Mouse (Mus musculus) cerebellum, adult 11-12 months (tissue): Measurements from ENCODE around the gene Nxpe3.
A peak's percentile ranks its signal among the peaks of the same experiment; 100 is the strongest.

Experiments
- DNase-seq: peaks from one replicate; pipeline ENCODE4 v3.0.0; 2022

The Nxpe3 gene

DNA sequence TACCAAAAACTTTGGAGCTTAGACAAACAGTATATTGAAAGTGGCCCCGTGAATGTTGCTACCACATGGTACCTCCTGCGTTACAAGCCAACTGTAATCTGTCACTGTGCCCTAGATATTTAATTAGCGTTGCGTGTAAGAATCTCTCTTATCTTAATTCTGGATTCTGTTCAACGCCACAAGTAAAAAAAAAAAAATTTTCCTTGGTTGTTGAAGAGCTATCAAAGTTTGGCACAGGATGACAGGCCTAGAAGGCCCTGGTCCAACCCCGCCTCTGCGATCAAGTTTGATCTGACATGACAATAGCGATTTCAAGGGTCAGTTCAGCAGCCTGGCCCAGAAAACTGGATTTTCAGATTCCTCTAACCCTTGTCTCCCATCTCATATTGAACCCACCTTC lies 62.5 kb downstream of the Nxpe3 start:
- no peak for DNase-seq

DNA sequence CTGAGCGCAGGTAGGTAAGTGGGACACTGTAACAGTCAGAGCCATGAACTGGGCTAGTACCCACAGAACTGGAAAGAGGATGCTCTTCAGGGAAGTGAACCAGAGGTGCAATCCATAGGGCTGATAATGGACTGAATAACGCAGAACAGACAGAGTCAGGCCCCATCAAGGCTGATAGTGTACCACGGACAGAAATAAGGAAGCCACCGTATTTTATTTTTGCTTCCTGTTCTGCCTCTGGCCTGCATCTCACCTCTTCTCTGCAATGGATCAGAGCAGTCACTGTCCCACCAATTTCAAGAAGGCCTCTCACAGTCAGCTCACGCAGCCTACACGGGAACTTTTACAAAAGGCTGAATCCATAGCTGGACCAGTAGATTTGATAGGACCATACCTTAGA lies 63.0 kb downstream of the Nxpe3 start:
- no peak for DNase-seq

DNA sequence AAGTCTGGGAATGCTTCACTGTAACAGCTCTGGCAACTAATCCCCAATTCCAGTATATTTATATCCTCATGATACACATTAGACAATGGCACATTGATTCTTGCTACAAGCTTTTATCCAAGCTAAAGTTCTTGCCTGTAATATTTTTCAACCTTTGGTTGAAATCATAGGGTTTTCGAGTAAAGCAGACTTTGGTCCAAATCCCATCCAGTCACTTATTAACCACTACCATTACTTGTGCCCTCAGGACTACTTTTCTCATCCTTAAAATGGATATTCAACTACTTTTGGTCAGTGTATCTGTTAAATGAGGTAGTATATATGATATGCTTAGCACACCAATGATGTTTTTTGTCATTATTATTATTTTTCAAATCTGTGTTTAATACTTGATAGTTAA lies 63.6 kb downstream of the Nxpe3 start:
- DNase-seq = no peak

GRCm38 (mm10) chr16:55823398-55824155 lies 71.5 kb downstream of the Nxpe3 start:
- DNase-seq = peak; percentile 32

DNA sequence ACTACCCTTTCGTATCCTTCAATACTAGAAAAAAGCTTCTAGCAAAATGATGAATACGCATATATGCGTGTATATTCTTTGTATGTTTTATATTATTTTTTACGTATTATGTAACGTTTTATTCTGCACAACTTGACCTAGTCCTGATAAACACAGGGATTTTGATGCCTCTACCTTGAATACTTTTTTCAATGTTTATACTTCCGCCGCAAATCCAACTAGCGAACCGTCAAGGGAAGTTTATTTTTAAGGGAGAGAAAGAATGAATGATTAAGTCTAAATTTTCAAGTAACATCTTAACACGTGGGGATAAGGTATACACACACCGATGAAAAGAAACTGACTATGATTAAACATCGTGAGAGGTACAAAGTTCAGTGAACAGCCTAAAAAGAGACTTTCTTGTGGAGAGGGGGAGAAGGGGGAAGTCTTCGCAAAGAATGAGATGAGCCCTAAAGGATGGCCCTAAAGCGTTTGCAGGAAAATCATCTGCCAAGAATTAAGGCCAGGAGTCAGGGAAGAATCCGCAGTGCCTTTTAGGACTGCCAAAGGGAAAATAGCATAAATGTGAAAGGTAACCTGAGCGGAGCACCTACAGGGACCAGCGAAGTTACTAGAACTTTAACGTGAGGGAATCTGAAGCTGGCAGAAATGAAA lies 72.2 kb downstream of the Nxpe3 start:
- no peak for DNase-seq

DNA sequence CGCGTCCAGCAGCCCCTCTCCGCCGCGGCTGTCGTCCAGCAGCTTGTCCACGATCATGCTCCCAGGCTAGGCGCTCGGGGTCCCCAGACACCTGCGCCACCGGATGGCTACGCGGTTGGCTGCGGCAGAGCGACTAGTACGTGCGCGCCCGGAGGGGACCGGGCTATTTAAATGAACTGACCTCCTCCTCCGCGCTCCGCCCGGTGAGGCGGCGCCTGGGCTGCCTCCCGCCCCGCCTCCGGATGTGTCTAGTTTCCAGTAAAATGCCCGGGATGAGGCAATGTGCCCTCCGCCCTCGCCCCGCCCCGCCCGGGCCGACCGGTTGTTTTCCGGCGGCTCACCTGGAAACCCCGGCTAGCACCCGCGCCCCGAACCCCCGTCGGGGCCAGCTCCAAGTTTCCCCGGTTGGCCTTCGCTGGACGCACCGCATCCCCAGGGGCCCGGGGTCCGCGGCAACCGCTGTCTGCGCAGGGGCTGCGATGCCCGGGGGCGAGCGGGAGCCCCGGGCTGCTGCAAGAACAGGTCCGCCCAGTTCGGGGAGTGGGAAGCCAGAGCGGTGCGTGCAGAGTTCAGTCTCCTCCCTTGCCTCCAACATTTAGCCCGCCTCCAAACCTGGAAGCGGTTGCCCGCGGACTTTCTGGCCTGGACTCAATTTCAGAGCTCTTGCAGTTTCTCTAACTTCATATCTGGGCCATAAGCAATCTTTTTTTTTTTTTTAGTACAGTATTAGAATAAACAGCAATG lies 72.9 kb downstream of the Nxpe3 start:
- peak; percentile 95 for DNase-seq

DNA sequence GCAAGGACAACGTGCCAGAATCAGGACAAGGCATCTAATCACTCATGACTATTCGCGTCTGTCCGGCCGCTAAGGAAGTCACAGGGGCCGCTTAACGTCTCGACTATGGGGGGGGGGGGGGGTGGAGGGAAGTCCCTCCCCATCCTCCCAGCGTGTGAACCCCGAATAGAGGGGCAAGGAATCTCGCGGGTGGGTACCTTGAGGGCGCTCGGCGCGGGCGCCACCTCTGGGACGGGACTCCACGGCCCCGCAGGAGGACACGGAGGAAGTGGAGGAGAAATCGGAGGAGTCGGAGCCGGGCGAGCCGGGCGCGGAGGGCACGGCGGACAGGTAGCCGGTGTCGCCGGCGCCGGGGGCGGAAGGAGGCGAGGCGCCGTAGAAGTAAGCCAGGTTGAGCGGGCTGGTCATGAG lies 73.5 kb downstream of the Nxpe3 start:
- no peak for DNase-seq

- no peak for DNase-seq
Measured at GRCm38 (mm10) chr16:55820916-55821570, 74.0 kb downstream of the Nxpe3 start.

DNA sequence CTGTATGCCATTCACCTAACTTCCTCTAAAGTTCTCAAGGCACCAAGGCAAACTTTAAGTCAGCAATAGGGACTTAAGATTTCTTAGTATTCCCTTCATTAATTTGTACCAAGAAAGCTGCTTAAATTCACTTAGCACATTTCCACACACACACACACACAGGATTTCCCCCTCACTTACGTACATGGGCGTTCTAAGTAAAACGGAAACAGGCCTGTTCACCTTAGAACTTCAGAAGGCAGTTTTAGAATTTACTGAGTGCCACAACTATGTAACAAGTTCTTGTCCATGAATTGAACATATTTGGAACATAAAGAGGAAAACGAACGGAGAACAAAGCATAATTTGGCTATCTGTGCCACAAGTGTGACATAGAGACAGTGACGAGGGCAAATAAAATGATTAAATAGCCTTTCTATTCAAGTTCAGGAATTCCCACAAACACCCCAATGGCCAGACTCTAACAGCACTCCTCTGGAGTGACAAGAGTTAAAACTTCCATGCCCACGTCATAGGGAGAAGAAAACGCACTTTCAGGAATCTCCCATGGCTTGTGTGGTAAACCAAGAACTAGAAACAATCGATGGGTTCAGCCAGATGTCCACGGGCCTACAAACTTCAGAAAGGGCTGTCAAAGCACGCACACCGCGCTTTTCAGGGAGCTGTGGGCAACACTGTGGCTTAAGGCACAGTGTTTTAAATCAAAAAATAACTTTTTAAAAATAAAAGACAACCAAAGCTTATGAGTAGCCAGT lies 74.7 kb downstream of the Nxpe3 start:
- no peak for DNase-seq

DNA sequence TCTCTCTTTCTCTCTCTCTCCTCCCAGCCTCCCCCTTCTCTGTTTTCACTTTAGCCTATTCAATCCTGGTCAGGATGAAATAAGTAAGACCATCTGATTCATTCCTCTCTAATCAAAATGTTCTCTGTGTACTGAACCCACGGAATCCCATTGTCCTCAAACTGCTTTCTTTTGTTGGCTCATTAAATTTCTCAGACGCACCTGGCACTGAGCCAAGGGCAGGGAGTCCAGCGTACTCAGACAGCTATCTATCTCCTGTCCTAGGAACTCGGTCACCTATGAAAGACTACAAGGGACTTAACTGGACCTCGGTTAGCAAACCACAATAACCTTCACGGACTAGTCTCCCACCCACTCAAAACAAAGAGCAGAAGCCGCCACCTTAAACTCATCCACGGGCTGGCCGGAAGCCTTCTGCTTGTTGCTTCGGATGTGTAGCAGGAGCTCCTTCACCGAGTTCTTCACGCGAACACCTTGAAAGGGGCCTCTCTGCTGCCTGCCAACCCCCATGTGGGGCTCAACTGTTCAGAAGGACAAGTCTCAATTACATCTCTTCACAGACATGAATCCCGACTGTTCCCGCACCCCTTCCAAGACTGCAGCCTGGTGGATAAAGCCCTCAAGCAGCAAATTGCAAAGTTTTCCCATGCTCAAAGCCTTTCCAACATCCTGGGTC lies 75.8 kb downstream of the Nxpe3 start:
- DNase-seq = peak; percentile 33

- DNase-seq = no peak
Measured at GRCm38 (mm10) chr16:55817717-55818515, 77.2 kb downstream of the Nxpe3 start.

GRCm38 (mm10) chr16:55816202-55816941 lies 78.7 kb downstream of the Nxpe3 start:
- no peak for DNase-seq

DNA sequence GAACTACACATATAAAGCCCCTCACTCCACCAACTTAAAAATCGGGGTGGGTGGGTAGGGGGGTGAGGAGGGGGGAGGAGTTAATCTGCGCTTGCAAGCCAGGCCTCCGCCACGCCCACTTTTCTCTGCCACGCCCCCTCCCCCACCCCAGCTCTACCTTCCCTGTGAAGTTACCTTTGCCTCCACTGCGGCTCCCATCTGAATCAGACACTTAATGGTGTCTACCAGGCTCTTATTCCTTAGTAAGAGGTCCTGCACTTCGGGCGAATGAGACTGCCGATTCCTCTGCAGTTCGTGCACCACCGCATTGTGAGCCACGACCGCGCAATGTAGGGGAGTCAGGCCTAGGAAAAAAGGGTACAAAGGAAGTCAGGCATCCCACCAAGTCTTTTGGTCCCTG lies 79.6 kb downstream of the Nxpe3 start:
- no peak for DNase-seq

GRCm38 (mm10) chr16:55814686-55815085 lies 80.4 kb downstream of the Nxpe3 start:
- no peak for DNase-seq

DNA sequence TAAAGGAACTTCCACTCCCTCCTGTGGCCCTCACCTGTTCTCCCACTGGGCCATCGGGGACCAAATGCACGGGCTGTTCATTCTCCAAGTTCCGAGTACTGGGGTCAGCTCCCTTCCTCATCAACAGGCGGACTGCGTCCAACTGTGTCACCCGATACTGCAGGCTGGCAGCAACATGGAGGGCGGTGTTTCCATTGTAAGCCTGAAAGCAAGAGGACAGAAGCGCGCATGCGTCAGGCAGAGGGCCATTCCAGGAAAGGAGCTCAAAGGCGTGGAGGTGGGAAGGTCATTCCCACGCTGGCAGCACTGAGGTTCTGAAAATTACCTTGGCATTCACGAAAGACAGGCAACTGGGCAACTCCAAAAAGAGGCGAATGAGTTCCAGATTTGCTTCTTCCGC lies 81.2 kb downstream of the Nxpe3 start:
- no peak for DNase-seq

GRCm38 (mm10) chr16:55811792-55812191 lies 83.3 kb downstream of the Nxpe3 start:
- no peak for DNase-seq

- no peak for DNase-seq
Measured at GRCm38 (mm10) chr16:55809779-55810514, 85.1 kb downstream of the Nxpe3 start.

GRCm38 (mm10) chr16:55809345-55809744 lies 85.7 kb downstream of the Nxpe3 start:
- DNase-seq = no peak

DNA sequence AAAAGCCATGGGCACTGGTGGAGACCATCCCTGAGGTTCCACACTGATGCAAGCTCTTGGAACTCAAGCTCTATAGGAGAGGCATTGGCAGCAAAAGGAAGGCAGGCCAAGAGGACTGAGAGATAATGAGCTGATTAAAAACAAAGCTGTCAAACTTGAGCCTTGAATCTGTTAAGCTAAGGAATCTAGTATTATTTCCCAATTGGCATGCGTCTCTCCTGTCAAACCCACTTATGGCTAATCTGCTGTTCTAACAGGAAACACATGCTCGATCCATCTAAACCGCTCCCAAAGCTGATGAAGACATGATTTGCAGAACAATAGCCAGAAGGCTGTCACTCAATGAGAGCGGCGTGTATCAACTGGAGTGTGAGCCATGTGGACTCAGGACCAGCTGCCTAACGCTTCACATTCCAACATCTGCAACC lies 87.6 kb downstream of the Nxpe3 start:
- no peak for DNase-seq

- DNase-seq = no peak
Measured at GRCm38 (mm10) chr16:55804799-55805198, 90.3 kb downstream of the Nxpe3 start.
